Mouse (Mus musculus) hindbrain, postnatal 0 days (tissue): ENCODE data around the gene Birc2. TPM values are rescaled to one million over a fixed set of nuclear protein-coding genes. Genes with fewer than 3 reads are reported as not detected.
A peak's percentile ranks its signal among the peaks of the same experiment; 100 is the strongest.
"Not testable (repeated sequence)": the region's sequence is repeated elsewhere in the genome, so short reads cannot be mapped to it uniquely, and the experiment has no call there.

Experiments
- ATAC-seq: fragments of 200-750 bp; cut with Nextera tagmentation; 2 replicates; pipeline ENCODE4 v1.8.0; 2017; ENCODE audit warnings: mild to moderate bottlenecking, moderate TSS enrichment, moderate library complexity
- DNase-seq: peaks from one replicate; pipeline ENCODE4 v3.0.0-alpha.2; 2015; ENCODE audit warnings: low spot score
- H3K27ac ChIP-seq: fragments of 300-500 bp; sonication (generic); 2 replicates; pipeline ENCODE4 v1.5.1; 2014; ENCODE audit warnings: mild to moderate bottlenecking
- H3K27me3 ChIP-seq: fragments of 300-500 bp; sonication (generic); 2 replicates; pipeline ENCODE4 v1.6.1; 2014; ENCODE audit warnings: low read length, mixed read lengths; ENCODE audit not compliant: insufficient read depth
- H3K36me3 ChIP-seq: fragments of 300-500 bp; sonication (generic); 2 replicates; pipeline ENCODE4 v1.6.1; 2014; ENCODE audit warnings: low read length, mixed read lengths; ENCODE audit not compliant: insufficient read depth
- H3K4me1 ChIP-seq: fragments of 300-500 bp; sonication (generic); 2 replicates; pipeline ENCODE4 v1.6.1; 2014; ENCODE audit warnings: antibody characterized with exemption, low read length, mixed read lengths; ENCODE audit not compliant: insufficient read depth
- H3K4me2 ChIP-seq: fragments of 300-500 bp; sonication (generic); 2 replicates; pipeline ENCODE4 v1.6.1; 2014; ENCODE audit warnings: low read depth, mild to moderate bottlenecking, low read length, moderate library complexity, mixed read lengths
- H3K4me3 ChIP-seq: fragments of 300-500 bp; sonication (generic); 2 replicates; pipeline ENCODE4 v1.5.1; 2014; ENCODE audit warnings: low read length
- H3K9ac ChIP-seq: fragments of 300-500 bp; sonication (generic); replicated peaks from 2 replicates; pipeline ENCODE4 v1.6.1; 2014; ENCODE audit warnings: mild to moderate bottlenecking, low read length, moderate library complexity, mixed read lengths
- H3K9me3 ChIP-seq: fragments of 300-500 bp; sonication (generic); 2 replicates; pipeline ENCODE4 v1.6.1; 2016; ENCODE audit warnings: low read length, mixed read lengths
- CTCF ChIP-seq: IDR thresholded peaks from 2 replicates; pipeline ENCODE4 v1.5.1; 2016; ENCODE audit warnings: antibody characterized with exemption, control low read depth, low read depth
- WGBS: fragments of 180-500 bp; shearing (Covaris S2); extraction: QIAGEN DNeasy Blood & Tissue Kit; methylation state at CpG from one replicate; pipeline ENCODE4 v1.1.7; 2014; 5-methylcytosine and 5-hydroxymethylcytosine counted together
- polyA plus RNA-seq: library from polyadenylated mRNA; unstranded; fragments of >200 nt; fragmentation: Nextera tagmentation; extraction: Ambion mirVana; gene quantifications from 2 replicates; pipeline ENCODE4 v1.2.1, GENCODE M21; 2015
- total RNA-seq: library from RNA; depleted of rRNA; stranded (reverse); fragments of >200 nt; gene quantifications from 2 replicates; pipeline ENCODE4 v1.2.3, GENCODE M21; 2014

Gene Birc2
- total and polyA plus RNA-seq, 2 experiments from 2014 or later = 29.5 to 33.7 TPM

DNA sequence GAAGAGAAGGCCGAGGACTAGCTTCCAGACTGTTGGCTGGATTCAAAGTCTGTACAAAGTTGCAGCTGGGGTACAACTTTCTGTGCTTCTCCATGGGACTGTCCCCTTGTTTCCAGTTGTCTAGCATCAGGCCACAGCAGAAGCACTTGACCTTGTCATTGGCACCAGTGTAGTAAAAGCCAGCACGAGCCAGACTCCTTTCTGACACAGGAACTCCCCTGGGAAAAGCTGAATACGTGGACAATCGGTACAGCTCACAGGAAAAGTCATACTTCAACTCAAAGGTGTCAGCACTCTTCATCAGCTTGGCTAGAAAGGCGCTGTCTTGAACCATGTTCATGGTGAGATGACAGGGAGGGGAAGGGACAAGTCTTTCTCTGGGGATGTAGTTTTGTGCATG is 24.1 kb upstream of the Birc2 start:
- H3K4me2 ChIP-seq = no peak overlapping the region
- TF ChIP-seq CTCF = no peak
- H3K36me3 ChIP-seq = no peaks in the 10 kb centered on the region
- H3K27ac ChIP-seq = no peak overlapping the region
- H3K9ac ChIP-seq = no peak overlapping the region
- DNase-seq (no peak), ATAC-seq (no peak)
- WGBS = 85% methylated on average over 5 of the region's 5 CpGs
- H3K4me3 ChIP-seq = no peak overlapping the region
- H3K4me1 ChIP-seq = no peaks in the 10 kb centered on the region
- no peaks in the 10 kb centered on the region for H3K27me3 ChIP-seq
- H3K9me3 ChIP-seq = no peaks in the 10 kb centered on the region

DNA sequence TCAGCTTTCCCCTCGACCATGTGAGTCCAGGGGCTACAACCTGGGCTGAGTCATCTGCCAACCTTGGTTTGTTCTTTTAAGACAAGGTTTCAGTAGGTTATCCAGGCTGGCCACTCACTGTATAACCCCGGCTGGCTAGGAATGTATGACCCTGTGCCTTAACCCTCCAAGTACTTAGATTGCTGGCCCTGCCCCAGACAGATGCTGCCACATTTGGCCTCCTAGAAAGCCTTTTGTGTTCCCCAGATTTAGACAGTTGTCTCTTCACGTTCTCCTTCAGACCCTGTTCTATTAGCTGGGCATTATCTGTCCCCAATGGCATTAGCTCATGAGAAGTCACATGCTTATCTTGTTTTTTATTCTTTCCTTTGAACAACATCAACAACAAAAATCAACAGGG is 19.0 kb upstream of the Birc2 start:
- no peak overlapping the region for H3K4me3 ChIP-seq
- no peaks in the 10 kb centered on the region for H3K27me3 ChIP-seq
- no peak overlapping the region for H3K27ac ChIP-seq
- no peak for DNase-seq
- no peaks in the 10 kb centered on the region for H3K9me3 ChIP-seq
- H3K4me2 ChIP-seq = no peak overlapping the region
- no peak for TF ChIP-seq CTCF
- H3K36me3 ChIP-seq = no peaks in the 10 kb centered on the region
- no peak overlapping the region for H3K9ac ChIP-seq
- no peaks in the 10 kb centered on the region for H3K4me1 ChIP-seq
- 0 out of 2 replicates have a peak, but pooled peaks have one; percentile 24 for ATAC-seq
- WGBS = 67% methylated on average over 3 of the region's 3 CpGs

DNA sequence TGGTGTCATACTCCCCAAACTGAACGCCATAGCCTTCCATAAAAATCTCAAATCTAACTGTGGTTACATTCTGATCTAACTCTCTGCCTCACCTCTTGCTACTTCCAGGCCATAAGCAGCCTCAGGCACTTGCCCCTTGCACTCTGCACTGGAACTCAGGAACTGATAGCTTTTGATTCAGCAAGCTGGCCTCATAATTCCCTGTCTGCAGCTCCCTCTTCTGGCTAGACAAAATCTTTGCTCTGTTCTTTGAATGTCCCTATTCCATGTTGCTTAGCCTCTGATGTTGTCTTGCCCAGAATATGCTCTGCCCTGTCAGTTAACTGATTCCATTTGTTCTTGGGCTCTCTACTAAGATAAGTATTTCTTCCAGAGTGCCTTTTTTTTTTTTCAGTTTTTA is 18.5 kb upstream of the Birc2 start:
- no peak overlapping the region for H3K9ac ChIP-seq
- H3K9me3 ChIP-seq = no peaks in the 10 kb centered on the region
- DNase-seq (peak; percentile 46), ATAC-seq (0 out of 2 replicates have a peak, but pooled peaks have one; percentile 58)
- WGBS = 44% methylated on average over 1 of the region's 1 CpGs
- H3K4me2 ChIP-seq = no peak overlapping the region
- H3K27ac ChIP-seq = no peak overlapping the region
- H3K4me3 ChIP-seq = no peak overlapping the region
- no peaks in the 10 kb centered on the region for H3K36me3 ChIP-seq
- no peaks in the 10 kb centered on the region for H3K27me3 ChIP-seq
- no peaks in the 10 kb centered on the region for H3K4me1 ChIP-seq
- TF ChIP-seq CTCF = peak; percentile 64

DNA sequence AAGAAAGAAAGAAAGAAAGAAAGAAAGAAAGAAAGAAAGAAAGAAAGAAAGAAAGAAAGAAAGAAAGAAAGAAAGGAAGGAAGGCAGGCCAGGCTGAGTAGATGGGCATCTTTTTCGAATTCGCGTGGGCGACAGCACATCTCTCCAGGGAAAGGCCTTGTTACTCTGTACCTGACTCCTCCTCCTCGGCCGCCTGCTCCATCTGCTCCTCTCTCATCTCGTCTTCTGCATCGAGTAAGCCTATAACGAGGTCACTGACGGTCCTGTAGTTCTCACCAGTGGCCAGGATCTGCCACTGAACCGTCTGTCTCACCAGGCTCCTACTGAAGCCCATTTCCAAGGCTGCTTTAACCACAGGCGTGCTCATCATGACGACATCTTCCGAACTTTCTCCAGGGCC is 17.3 kb upstream of the Birc2 start:
- H3K4me3 ChIP-seq, H3K9me3 ChIP-seq, H3K27me3 ChIP-seq, DNase-seq, H3K9ac ChIP-seq, H3K4me2 ChIP-seq, H3K36me3 ChIP-seq, H3K4me1 ChIP-seq, H3K27ac ChIP-seq: not testable (repeated sequence)
- ATAC-seq = peak; percentile 53; the same call in 1 of the 2 replicates
- WGBS = 64% methylated on average over 14 of the region's 14 CpGs

DNA sequence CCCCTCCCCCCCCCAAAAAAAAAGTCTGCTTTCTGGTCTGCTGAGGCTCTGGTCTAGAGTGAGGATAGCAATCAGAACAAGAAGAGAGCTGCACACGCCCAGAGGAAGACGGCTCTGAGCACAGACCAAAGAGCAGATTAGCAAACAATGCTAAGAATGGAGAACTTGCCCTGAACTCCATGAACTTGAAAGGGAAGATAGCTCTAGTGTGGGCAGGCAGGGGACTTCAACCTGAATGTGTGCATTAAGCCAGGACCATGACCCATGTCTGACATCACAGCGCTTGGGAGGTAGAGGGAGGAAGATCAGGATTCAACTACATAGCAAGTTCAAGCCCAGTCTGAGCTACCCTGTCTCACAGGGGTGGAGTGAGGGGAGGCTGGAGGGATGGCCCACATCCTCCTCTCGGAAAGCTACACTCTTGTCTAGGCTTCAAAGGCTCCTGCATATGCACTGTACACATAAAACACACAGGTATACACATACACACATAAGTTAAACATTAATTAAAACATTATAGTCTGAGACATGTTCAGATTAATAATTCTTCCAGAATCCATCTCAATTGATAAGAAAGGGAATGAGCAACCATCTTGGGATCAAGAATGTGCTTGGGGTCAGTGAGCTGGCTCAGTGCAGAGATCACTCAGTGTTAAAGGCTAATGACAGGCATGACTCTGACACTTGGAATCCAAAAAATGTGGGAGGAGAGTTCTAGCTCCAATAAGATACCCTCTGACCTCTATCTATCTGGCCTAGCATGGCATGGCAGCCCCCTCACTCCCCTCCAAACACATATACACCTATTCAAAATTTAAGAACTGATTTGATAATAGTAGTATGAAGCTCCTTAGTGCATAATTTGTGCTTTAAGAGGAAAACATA is 15.7 kb upstream of the Birc2 start:
- H3K27me3 ChIP-seq = no peaks in the 10 kb centered on the region
- H3K4me2 ChIP-seq = no peak overlapping the region
- no peak overlapping the region for H3K27ac ChIP-seq
- no peak overlapping the region for H3K9ac ChIP-seq
- no peak for DNase-seq
- TF ChIP-seq CTCF = no peak
- ATAC-seq = no peak
- WGBS = 85% methylated on average over 4 of the region's 4 CpGs
- no peaks in the 10 kb centered on the region for H3K4me1 ChIP-seq
- H3K36me3 ChIP-seq = no peaks in the 10 kb centered on the region
- H3K9me3 ChIP-seq = no peaks in the 10 kb centered on the region
- no peak overlapping the region for H3K4me3 ChIP-seq

DNA sequence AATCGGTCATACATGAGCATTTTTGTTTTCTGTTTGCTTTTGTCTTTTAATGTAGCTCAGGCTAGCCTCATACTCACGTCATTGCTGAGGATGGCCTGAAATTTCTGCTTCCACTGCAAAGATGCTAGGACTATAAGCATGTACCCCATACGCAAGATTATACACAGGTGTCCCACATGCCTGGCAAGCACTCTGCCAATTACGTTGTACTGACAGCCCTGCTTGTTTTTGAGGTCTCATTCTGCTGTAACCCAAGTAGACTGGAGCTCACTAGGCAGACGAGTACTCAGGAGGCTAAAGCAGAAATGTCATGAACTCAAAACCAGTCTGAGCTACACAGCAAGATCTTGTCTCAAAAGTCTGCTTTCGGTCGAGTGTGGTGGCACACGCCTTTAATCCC is 15.0 kb upstream of the Birc2 start:
- Histone ChIP-seq H3K9ac (no peak overlapping the region), H3K36me3 (no peaks in the 10 kb centered on the region), H3K27ac (no peak overlapping the region), H3K4me3 (no peak overlapping the region), H3K4me1 (no peaks in the 10 kb centered on the region), H3K27me3 (no peaks in the 10 kb centered on the region), H3K4me2 (no peak overlapping the region), H3K9me3 (no peaks in the 10 kb centered on the region)
- DNase-seq (no peak), ATAC-seq (no peak)
- TF ChIP-seq CTCF = no peak
- WGBS = 91% methylated on average over 8 of the region's 8 CpGs

DNA sequence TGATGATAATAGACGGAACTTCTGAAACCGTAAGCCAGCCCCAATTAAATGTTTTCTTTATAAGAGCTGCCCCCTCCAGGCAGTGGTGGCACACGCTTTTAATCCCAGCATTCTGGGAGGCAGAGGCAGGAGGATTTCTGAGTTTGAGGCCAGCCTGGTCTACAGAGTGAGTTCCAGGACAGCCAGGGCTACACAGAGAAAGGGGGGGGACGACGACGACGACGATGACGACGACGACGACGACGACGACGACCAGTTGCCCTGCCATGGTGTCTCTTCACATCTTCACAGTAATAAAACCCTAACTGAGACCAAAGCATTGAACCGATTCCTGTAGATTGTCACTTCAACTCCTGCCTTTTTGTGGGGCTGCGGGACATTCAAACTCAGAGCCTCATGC is 11.3 kb upstream of the Birc2 start:
- Histone ChIP-seq H3K36me3 (no peaks in the 10 kb centered on the region), H3K4me2 (no peak overlapping the region), H3K9me3 (no peaks in the 10 kb centered on the region), H3K4me3 (no peak overlapping the region), H3K4me1 (no peaks in the 10 kb centered on the region), H3K9ac (no peak overlapping the region), H3K27ac (no peak overlapping the region), H3K27me3 (no peaks in the 10 kb centered on the region)
- ATAC-seq (no peak), DNase-seq (no peak)
- WGBS = 93% methylated on average over 18 of the region's 18 CpGs
- no peak for TF ChIP-seq CTCF
